Mouse (Mus musculus) intestine, embryonic 15.5 days (tissue): ENCODE results near the gene Zbp1. TPM values are rescaled to one million over a fixed set of nuclear protein-coding genes. Genes with fewer than 3 reads are reported as not detected.
A peak's percentile ranks its signal among the peaks of the same experiment; 100 is the strongest.

ENCODE experiments used
- ATAC-seq: fragments of 200-750 bp; cut with Nextera tagmentation; 2 replicates; pipeline ENCODE4 v1.8.0; 2017; ENCODE audit warnings: moderate TSS enrichment, moderate library complexity
- H3K27ac ChIP-seq: fragments of 300-500 bp; sonication (generic); 2 replicates; pipeline ENCODE4 v1.5.1; 2015; ENCODE audit warnings: mild to moderate bottlenecking, inconsistent platforms
- H3K27me3 ChIP-seq: fragments of 300-500 bp; sonication (generic); replicated peaks from 2 replicates; pipeline ENCODE4 v1.6.1; 2015; ENCODE audit warnings: inconsistent platforms
- H3K36me3 ChIP-seq: fragments of 300-500 bp; sonication (generic); 2 replicates; pipeline ENCODE4 v1.6.1; 2015; ENCODE audit warnings: inconsistent platforms
- H3K4me1 ChIP-seq: fragments of 300-500 bp; sonication (generic); replicated peaks from 2 replicates; pipeline ENCODE4 v1.6.1; 2015; ENCODE audit warnings: inconsistent platforms
- H3K4me2 ChIP-seq: fragments of 300-500 bp; sonication (generic); replicated peaks from 2 replicates; pipeline ENCODE4 v1.6.1; 2015; ENCODE audit warnings: mild to moderate bottlenecking, inconsistent platforms
- H3K4me3 ChIP-seq: fragments of 300-500 bp; sonication (generic); replicated peaks from 2 replicates; pipeline ENCODE4 v1.5.1; 2015; ENCODE audit warnings: inconsistent platforms
- H3K9ac ChIP-seq: fragments of 300-500 bp; sonication (generic); 2 replicates; pipeline ENCODE4 v1.6.1; 2015; ENCODE audit warnings: inconsistent platforms
- H3K9me3 ChIP-seq: fragments of 300-500 bp; sonication (generic); 2 replicates; pipeline ENCODE4 v1.6.1; 2016; ENCODE audit warnings: inconsistent platforms
- WGBS: fragments of 180-500 bp; shearing (Covaris S2); methylation state at CpG from one replicate; pipeline ENCODE4 v1.1.7; 2015; 5-methylcytosine and 5-hydroxymethylcytosine counted together
- polyA plus RNA-seq: library from polyadenylated mRNA; unstranded; fragments of >200 nt; fragmentation: Nextera tagmentation; extraction: Ambion mirVana; gene quantifications from 2 replicates; pipeline ENCODE4 v1.2.1, GENCODE M21; 2015

Gene Zbp1
- polyA plus RNA-seq, 1 experiment from 2014 or later: 0.55 TPM

- Histone ChIP-seq H3K9ac (no peak overlapping the region), H3K4me3 (no peak overlapping the region), H3K4me1 (peaks cover 5% of the 10 kb centered on the region), H3K9me3 (no peaks in the 10 kb centered on the region), H3K27ac (no peak overlapping the region), H3K4me2 (no peak overlapping the region), H3K27me3 (peaks cover 10% of the 10 kb centered on the region; the same call in 1 of the 2 replicates), H3K36me3 (no peaks in the 10 kb centered on the region)
- 90% methylated on average over 7 of the region's 7 CpGs for WGBS
- no peak for ATAC-seq
Observed at GRCm38 (mm10) chr2:173181901-173182300, 36.8 kb downstream of the Zbp1 start.

DNA sequence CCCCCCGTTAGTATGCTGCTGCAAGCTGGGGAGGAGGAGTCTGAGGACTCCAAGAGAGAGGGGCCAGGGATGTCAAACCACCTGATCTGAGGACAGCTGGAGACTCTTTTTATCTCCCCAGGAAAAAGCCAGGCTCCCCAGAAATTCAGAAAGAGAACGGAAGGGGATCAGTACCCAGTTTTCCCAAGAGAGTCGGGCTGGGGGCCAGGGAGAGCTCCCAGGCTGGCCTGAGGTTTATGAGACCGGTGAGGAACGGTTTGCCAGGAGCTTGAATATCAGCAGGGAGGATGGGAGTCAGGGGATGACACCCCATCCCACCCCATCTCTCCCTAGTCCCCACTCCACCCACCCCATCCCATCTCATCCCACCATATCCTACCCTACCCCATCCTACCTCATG is 37.2 kb downstream of the Zbp1 start:
- no peak overlapping the region for H3K4me3 ChIP-seq
- H3K36me3 ChIP-seq: no peaks in the 10 kb centered on the region
- peaks cover under 1% of the 10 kb centered on the region for H3K4me1 ChIP-seq
- no peak overlapping the region for H3K27ac ChIP-seq
- H3K27me3 ChIP-seq: peaks cover 10% of the 10 kb centered on the region; the same call in 1 of the 2 replicates
- WGBS: 59% methylated on average over 5 of the region's 5 CpGs
- H3K4me2 ChIP-seq: no peak overlapping the region
- no peak for ATAC-seq
- no peak overlapping the region for H3K9ac ChIP-seq
- H3K9me3 ChIP-seq: no peaks in the 10 kb centered on the region

DNA sequence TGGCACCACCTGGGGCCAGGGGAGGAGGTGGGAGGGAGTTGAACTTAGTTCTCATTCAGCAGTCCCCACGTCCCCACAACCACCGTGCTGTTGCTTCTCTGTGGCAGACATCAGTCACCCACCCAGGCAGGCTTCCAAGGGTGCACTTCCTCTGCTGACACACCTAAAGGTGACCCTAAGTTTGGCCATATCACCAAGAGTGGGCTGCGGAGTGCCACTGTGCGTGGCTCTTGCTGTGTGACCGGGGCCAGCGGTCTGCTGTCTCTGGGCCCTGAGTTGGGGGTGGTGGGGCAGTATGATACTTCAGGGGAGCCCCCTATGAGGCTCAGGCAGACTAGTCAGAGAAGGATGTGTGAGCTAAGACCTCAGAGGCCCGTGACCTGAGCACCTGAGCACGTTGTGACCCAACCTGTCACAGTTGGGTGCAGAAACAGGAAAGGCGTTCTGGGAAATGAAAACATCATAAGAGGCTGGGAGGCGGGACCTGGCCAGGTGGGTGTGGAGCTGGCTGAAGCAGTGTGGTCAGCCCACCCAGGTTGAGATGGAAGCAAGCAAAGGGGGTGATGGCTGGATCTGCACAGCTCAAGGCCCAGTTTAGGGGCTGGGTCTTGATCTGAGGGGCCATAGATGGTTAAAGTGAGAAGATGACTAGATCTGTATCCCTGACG is 37.9 kb downstream of the Zbp1 start:
- Histone ChIP-seq H3K36me3 (no peaks in the 10 kb centered on the region), H3K4me1 (no peaks in the 10 kb centered on the region; the same call in 1 of the 2 replicates), H3K27me3 (peaks cover 10% of the 10 kb centered on the region; the same call in 1 of the 2 replicates), H3K9ac (no peak overlapping the region), H3K4me2 (no peak overlapping the region), H3K4me3 (no peak overlapping the region), H3K9me3 (no peaks in the 10 kb centered on the region), H3K27ac (no peak overlapping the region)
- ATAC-seq: no peak
- 83% methylated on average over 11 of the region's 11 CpGs for WGBS

DNA sequence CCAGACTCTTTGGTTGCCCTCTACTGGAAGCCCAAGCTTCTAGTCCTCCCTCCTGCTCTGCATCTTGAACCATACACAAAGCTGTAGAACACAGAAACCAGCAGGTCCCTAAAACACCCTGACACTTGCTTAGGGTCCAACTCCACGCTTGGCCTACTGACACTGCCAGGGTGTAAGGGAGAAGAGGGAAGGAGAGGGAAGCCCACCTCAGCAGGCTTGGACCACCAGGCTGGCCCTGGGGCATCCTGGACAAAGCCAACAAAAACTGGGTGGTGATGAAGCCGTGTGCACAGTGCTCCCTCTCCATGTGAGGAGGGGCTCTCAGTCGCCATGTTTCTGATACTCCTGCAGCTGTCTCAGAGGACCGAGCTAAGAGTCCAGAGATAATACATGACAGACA is 38.7 kb downstream of the Zbp1 start:
- H3K4me2 ChIP-seq: no peak overlapping the region
- H3K9me3 ChIP-seq: no peaks in the 10 kb centered on the region
- WGBS: 79% methylated on average over 4 of the region's 4 CpGs

GRCm38 (mm10) chr2:173179046-173179445 is 39.7 kb downstream of the Zbp1 start:
- Histone ChIP-seq H3K36me3 (no peaks in the 10 kb centered on the region), H3K4me2 (no peak overlapping the region), H3K9me3 (no peaks in the 10 kb centered on the region), H3K27ac (no peak overlapping the region), H3K4me3 (no peak overlapping the region), H3K9ac (no peak overlapping the region), H3K4me1 (peaks cover 7% of the 10 kb centered on the region), H3K27me3 (peaks cover 7% of the 10 kb centered on the region; the same call in 1 of the 2 replicates)
- no peak for ATAC-seq
- 83% methylated on average over 7 of the region's 7 CpGs for WGBS

More for the DNA sequence above, 38.7 kb downstream of the Zbp1 start:
- no peak overlapping the region for H3K27ac ChIP-seq
- no peak overlapping the region for H3K4me3 ChIP-seq
- no peak for ATAC-seq
- H3K36me3 ChIP-seq: no peaks in the 10 kb centered on the region
- H3K4me1 ChIP-seq: no peaks in the 10 kb centered on the region; the same call in 1 of the 2 replicates
- peaks cover 10% of the 10 kb centered on the region; the same call in 1 of the 2 replicates for H3K27me3 ChIP-seq
- H3K9ac ChIP-seq: no peak overlapping the region

GRCm38 (mm10) chr2:173177951-173178350 is 40.8 kb downstream of the Zbp1 start:
- H3K27me3 ChIP-seq: peaks cover 7% of the 10 kb centered on the region; the same call in 1 of the 2 replicates
- peaks cover 14% of the 10 kb centered on the region for H3K4me1 ChIP-seq
- H3K4me3 ChIP-seq: no peak overlapping the region
- no peak for ATAC-seq
- no peaks in the 10 kb centered on the region for H3K9me3 ChIP-seq
- H3K4me2 ChIP-seq: no peak overlapping the region
- 77% methylated on average over 8 of the region's 8 CpGs for WGBS
- H3K9ac ChIP-seq: no peak overlapping the region
- no peak overlapping the region for H3K27ac ChIP-seq
- no peaks in the 10 kb centered on the region for H3K36me3 ChIP-seq

DNA sequence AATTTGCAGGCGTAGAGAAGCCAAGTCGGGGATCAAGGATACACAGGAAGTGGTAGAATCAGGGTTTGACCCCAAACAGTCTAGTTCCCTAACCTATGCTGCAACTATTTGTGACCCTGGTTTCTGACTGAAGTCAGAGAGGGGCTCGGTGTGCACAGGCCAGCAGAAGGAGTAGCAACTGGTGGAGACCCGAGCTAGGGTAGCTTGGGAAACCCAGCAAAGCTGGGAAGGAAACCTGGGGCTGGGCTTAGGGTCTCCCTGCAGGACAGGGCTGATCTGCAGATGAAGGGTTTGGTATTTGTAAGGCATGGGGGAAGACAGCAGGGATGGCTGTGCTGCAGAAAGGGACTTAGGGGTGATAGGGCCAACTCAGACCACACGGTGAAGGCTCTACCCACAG is 41.2 kb downstream of the Zbp1 start:
- Histone ChIP-seq H3K4me3 (no peak overlapping the region), H3K9me3 (no peaks in the 10 kb centered on the region), H3K36me3 (no peaks in the 10 kb centered on the region), H3K4me2 (no peak overlapping the region), H3K27ac (no peak overlapping the region), H3K4me1 (peaks cover 19% of the 10 kb centered on the region), H3K9ac (no peak overlapping the region), H3K27me3 (peaks cover 7% of the 10 kb centered on the region; the same call in 1 of the 2 replicates)
- 75% methylated on average over 5 of the region's 5 CpGs for WGBS
- ATAC-seq: no peak

GRCm38 (mm10) chr2:173175703-173176102 is 43.0 kb downstream of the Zbp1 start:
- Histone ChIP-seq H3K4me1 (peaks cover 35% of the 10 kb centered on the region), H3K9me3 (no peaks in the 10 kb centered on the region)
- 91% methylated on average over 5 of the region's 5 CpGs for WGBS

DNA sequence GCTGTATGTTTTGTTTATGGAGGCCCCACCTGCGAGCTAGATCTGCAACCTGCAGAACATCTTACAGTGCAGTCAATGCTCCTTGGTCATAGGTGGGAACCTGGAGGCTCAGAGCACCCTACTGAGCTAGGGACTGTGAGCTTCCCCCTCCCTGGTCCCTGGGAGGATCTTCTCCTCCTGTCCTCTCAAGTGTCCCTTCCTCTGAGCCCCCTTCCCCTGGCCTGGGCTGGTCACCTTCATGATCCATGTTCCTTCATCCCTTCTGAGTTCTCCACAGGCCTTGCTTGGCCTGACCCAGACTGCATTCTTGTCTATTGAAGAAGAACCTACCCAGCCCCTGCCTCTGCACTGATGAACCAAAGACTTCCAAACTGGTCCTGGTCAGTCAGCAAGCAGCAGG is 44.2 kb downstream of the Zbp1 start:
- Histone ChIP-seq H3K4me1 (peaks cover 35% of the 10 kb centered on the region), H3K27ac (0 out of 2 replicates have a peak overlapping the region, but pooled peaks have one; percentile 84), H3K4me2 (peak overlapping the region; percentile 58), H3K9me3 (no peaks in the 10 kb centered on the region), H3K9ac (no peak overlapping the region), H3K4me3 (peak overlapping the region; percentile 8; the same call in 1 of the 2 replicates), H3K36me3 (no peaks in the 10 kb centered on the region), H3K27me3 (peaks cover 14% of the 10 kb centered on the region)
- 42% methylated on average over 1 of the region's 1 CpGs for WGBS
- ATAC-seq: no peak

More at GRCm38 (mm10) chr2:173175703-173176102, 43.0 kb downstream of the Zbp1 start:
- Histone ChIP-seq H3K27me3 (peaks cover 7% of the 10 kb centered on the region; the same call in 1 of the 2 replicates), H3K4me3 (no peak overlapping the region), H3K36me3 (no peaks in the 10 kb centered on the region), H3K4me2 (no peak overlapping the region), H3K27ac (no peak overlapping the region), H3K9ac (no peak overlapping the region)
- ATAC-seq: no peak

GRCm38 (mm10) chr2:173173521-173174511 is 44.9 kb downstream of the Zbp1 start:
- Histone ChIP-seq H3K27ac (peak overlapping the region; percentile 84), H3K4me1 (peaks cover 35% of the 10 kb centered on the region), H3K4me2 (peak overlapping the region; percentile 58), H3K36me3 (no peaks in the 10 kb centered on the region), H3K4me3 (peak overlapping the region; percentile 8), H3K9ac (no peak overlapping the region), H3K9me3 (no peaks in the 10 kb centered on the region), H3K27me3 (peaks cover 18% of the 10 kb centered on the region)
- ATAC-seq: peak; percentile 49
- 11% methylated on average over 22 of the region's 22 CpGs for WGBS

DNA sequence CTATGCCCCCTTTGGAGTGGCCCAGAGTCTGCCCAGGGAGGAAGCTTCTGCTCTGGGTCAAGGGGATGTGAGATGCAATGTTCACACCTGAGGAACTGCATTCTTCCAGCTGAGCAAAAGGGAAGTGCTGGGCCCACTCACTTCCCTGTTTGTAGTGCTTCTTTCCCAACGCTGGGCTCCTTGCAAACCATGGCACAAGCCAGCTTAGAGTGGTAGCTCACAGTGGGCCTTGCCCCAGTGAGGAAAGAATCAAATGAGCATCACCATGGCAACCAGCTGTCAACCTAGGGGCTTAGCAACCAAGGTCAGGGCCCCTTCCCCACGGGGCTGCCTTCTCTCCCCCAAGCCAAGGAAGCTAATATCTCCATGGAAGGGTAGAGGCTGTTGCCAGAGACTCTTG is 45.7 kb downstream of the Zbp1 start:
- H3K36me3 ChIP-seq: no peaks in the 10 kb centered on the region
- peak overlapping the region; percentile 84 for H3K27ac ChIP-seq
- H3K4me3 ChIP-seq: no peak overlapping the region
- 30% methylated on average over 2 of the region's 2 CpGs for WGBS
- H3K9me3 ChIP-seq: no peaks in the 10 kb centered on the region
- H3K27me3 ChIP-seq: peaks cover 18% of the 10 kb centered on the region
- H3K4me2 ChIP-seq: peak overlapping the region; percentile 58
- H3K4me1 ChIP-seq: peaks cover 35% of the 10 kb centered on the region
- H3K9ac ChIP-seq: no peak overlapping the region
- no peak for ATAC-seq

GRCm38 (mm10) chr2:173172386-173172785 is 46.3 kb downstream of the Zbp1 start:
- H3K9me3 ChIP-seq: no peaks in the 10 kb centered on the region
- no peak overlapping the region for H3K9ac ChIP-seq
- H3K4me3 ChIP-seq: no peak overlapping the region
- no peak overlapping the region for H3K27ac ChIP-seq
- H3K36me3 ChIP-seq: no peaks in the 10 kb centered on the region
- H3K27me3 ChIP-seq: peaks cover 13% of the 10 kb centered on the region
- H3K4me1 ChIP-seq: peaks cover 35% of the 10 kb centered on the region
- no peak overlapping the region for H3K4me2 ChIP-seq
- WGBS: 95% methylated on average over 1 of the region's 1 CpGs
- no peak for ATAC-seq
